Mouse (Mus musculus): Measurements from ENCODE around the gene Gm10518.

GRCm38 (mm10) chr1:179802610-179803512, at the start of gene Gm10518:
- TF ChIP-seq POLR2A (IDR thresholded peaks at IDR 0.05; ENCODE audit: extremely low read depth, insufficient read depth, low read length) = no peak
- no peak for TF ChIP-seq CTCF (IDR thresholded peaks at IDR 0.05; ENCODE audit: extremely low read depth, insufficient read depth, low read length)
